Mouse (Mus musculus) forebrain, postnatal 0 days (tissue): Measurements from ENCODE around the gene Rasa4. TPM values are rescaled to one million over a fixed set of nuclear protein-coding genes. Genes with fewer than 3 reads are reported as not detected.
"Not testable (repeated sequence)": the region's sequence is repeated elsewhere in the genome, so short reads cannot be mapped to it uniquely, and the experiment has no call there.

Experiments
- ATAC-seq: fragments of 200-750 bp; cut with Nextera tagmentation; 2 replicates; pipeline ENCODE4 v1.8.0; 2017; ENCODE audit warnings: mild to moderate bottlenecking, moderate library complexity
- DNase-seq: peaks from one replicate; pipeline ENCODE4 v3.0.0-alpha.2; 2015
- H3K27ac ChIP-seq: fragments of 300-500 bp; sonication (generic); 2 replicates; pipeline ENCODE4 v1.5.1; 2014; ENCODE audit warnings: low read depth, mild to moderate bottlenecking, antibody characterized with exemption, low read length, moderate library complexity, mixed read lengths
- H3K27me3 ChIP-seq: fragments of 300-500 bp; sonication (generic); 2 replicates; pipeline ENCODE4 v1.6.1; 2014; ENCODE audit warnings: mild to moderate bottlenecking, low read length, mixed read lengths; ENCODE audit not compliant: insufficient read depth
- H3K36me3 ChIP-seq: fragments of 300-500 bp; sonication (generic); 2 replicates; pipeline ENCODE4 v1.6.1; 2014; ENCODE audit warnings: mild to moderate bottlenecking, moderate library complexity; ENCODE audit not compliant: insufficient read depth
- H3K4me1 ChIP-seq: fragments of 300-500 bp; sonication (generic); 2 replicates; pipeline ENCODE4 v1.6.1; 2014; ENCODE audit warnings: antibody characterized with exemption; ENCODE audit not compliant: insufficient read depth
- H3K4me2 ChIP-seq: fragments of 300-500 bp; sonication (generic); 2 replicates; pipeline ENCODE4 v1.6.1; 2014; ENCODE audit warnings: low read depth, mild to moderate bottlenecking, moderate library complexity
- H3K4me3 ChIP-seq: fragments of 300-500 bp; sonication (generic); 2 replicates; pipeline ENCODE4 v1.5.1; 2014; ENCODE audit warnings: low read depth, low read length, mixed read lengths
- H3K9ac ChIP-seq: fragments of 300-500 bp; sonication (generic); 2 replicates; pipeline ENCODE4 v1.6.1; 2014; ENCODE audit warnings: mild to moderate bottlenecking
- H3K9me3 ChIP-seq: fragments of 300-500 bp; sonication (generic); 2 replicates; pipeline ENCODE4 v1.6.1; 2016; ENCODE audit warnings: low read length
- CTCF ChIP-seq: sonication (generic); IDR thresholded peaks from 2 replicates; pipeline ENCODE4 v1.5.1; 2016; ENCODE audit warnings: antibody characterized with exemption, control low read depth, low read depth
- WGBS: fragments of 180-500 bp; shearing (Covaris S2); extraction: QIAGEN DNeasy Blood & Tissue Kit; methylation state at CpG from one replicate; pipeline ENCODE4 v1.1.7; 2014; 5-methylcytosine and 5-hydroxymethylcytosine counted together
- polyA plus RNA-seq: library from polyadenylated mRNA; unstranded; fragments of >200 nt; fragmentation: Nextera tagmentation; extraction: Ambion mirVana; gene quantifications from 2 replicates; pipeline ENCODE4 v1.2.1, GENCODE M21; 2015
- total RNA-seq: library from RNA; depleted of rRNA; stranded (reverse); fragments of >200 nt; gene quantifications from 2 replicates; pipeline ENCODE4 v1.2.3, GENCODE M21; 2014

Gene Rasa4
- total and polyA plus RNA-seq, 2 experiments from 2014 or later = 9.0 to 11.5 TPM

DNA sequence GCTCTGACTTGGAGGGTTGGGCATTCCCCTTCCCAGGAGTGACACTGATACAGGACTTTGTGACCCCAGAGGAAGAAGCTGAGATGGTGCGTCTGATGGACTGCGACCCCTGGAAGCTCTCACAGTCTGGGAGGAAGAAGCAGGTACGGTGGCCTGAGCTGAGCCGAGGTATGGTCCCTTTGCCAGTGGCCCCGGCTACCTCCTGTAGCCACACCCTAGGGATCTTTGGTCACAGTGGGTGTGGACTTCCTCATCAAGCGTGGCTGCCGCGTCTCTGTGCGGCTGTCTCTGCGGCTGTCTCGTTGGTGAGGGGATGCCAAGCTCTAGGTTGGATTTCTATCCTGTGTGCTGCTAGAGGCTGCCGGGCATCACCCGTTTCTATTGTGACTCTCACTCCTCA lies 55.7 kb downstream of the Rasa4 start:
- Histone ChIP-seq H3K9me3 (no peaks in the 10 kb centered on the region), H3K9ac (no peak overlapping the region), H3K4me3 (no peak overlapping the region), H3K4me1 (peaks cover 14% of the 10 kb centered on the region), H3K27me3 (no peaks in the 10 kb centered on the region), H3K4me2 (no peak overlapping the region), H3K36me3 (peaks cover 34% of the 10 kb centered on the region), H3K27ac (no peak overlapping the region)
- no peak for ATAC-seq
- TF ChIP-seq CTCF = no peak
- no peak for DNase-seq
- whole genome bisulfite sequencing = 95% methylated on average over 13 of the region's 13 CpGs

DNA sequence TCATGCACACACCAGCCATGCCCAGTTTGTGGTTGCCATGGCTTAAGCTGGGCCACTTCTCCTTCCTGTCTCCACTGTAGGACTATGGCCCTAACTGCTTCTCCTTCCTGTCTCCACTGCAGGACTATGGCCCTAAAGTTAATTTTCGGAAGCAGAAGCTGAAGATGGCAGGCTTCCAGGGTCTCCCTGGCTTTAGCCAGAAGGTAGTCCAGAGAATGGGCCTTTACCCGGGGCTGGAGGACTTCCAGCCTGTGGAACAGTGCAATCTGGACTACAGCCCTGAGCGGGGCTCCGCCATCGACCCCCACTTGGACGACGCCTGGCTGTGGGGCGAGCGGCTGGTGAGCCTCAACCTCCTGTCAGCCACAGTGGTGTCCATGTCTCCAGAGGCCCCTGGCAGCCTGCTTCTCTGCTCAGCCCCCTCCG lies 56.4 kb downstream of the Rasa4 start:
- ATAC-seq (no peak), DNase-seq (no peak)
- H3K4me3 ChIP-seq = no peak overlapping the region

DNA sequence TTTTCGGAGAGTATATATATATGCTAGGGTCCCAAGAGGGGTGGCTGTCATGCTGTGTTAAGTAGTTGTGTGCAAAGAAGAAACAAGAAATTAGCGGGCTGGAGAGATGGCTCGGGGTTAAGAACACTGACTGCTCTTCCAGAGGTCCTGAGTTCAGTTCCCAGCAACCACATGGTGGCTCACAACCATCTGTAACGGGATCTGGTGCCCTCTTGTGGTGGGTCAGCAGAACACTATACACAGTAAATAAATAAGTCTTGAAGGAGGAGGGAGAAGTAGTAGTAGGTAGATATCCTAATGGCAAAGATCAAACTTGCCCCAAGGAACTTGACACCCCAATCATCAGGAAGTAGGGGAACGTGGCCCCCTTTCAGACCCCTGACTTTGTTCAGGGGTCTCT lies 59.0 kb downstream of the Rasa4 start:
- no peak for DNase-seq
- Histone ChIP-seq H3K27ac (no peak overlapping the region), H3K27me3 (no peaks in the 10 kb centered on the region), H3K9me3 (no peaks in the 10 kb centered on the region), H3K9ac (no peak overlapping the region), H3K36me3 (peaks cover 34% of the 10 kb centered on the region), H3K4me1 (no peaks in the 10 kb centered on the region), H3K4me2 (no peak overlapping the region), H3K4me3 (no peak overlapping the region)
- TF ChIP-seq CTCF = peak; percentile 36
- no peak for ATAC-seq
- 78% methylated on average over 5 of the region's 5 CpGs for WGBS

More for the DNA sequence above, 56.4 kb downstream of the Rasa4 start:
- Histone ChIP-seq H3K9me3 (no peaks in the 10 kb centered on the region), H3K27me3 (no peaks in the 10 kb centered on the region), H3K4me1 (peaks cover 10% of the 10 kb centered on the region; the same call in 1 of the 2 replicates), H3K27ac (no peak overlapping the region), H3K36me3 (peaks cover 34% of the 10 kb centered on the region), H3K4me2 (no peak overlapping the region), H3K9ac (no peak overlapping the region)
- WGBS = 88% methylated on average over 10 of the region's 10 CpGs
- TF ChIP-seq CTCF = no peak

DNA sequence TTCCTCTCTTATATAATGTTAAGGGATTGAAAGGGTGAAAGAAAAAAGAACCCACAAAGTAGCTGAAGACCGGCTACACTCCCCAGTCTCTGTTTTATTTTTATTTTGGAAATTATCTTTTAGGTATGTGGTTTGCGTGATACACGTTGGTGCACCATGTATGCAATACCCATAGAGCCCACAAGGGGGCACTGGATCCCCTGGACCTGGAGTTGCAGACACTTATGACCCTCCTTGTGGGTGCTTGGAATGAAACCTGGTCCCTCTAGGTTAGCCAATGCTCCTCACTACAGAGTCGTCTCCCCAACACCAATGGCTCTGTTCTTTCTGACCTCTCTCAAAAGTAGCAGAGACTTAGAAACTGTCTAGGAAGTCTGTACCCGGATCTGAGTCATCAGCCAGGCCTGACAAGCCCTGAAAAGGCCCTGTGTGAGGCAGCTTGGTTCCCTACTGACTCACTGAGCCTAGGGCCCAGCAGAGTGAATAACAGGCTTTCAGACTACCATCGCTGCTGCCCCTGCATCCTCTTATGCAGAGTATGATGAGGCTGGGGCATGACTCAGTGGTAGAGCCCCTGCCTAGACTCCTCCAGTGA lies 59.5 kb downstream of the Rasa4 start:
- H3K4me2 ChIP-seq = no peak overlapping the region
- WGBS = 90% methylated on average over 6 of the region's 6 CpGs
- H3K36me3 ChIP-seq = peaks cover 34% of the 10 kb centered on the region
- H3K4me3 ChIP-seq = no peak overlapping the region
- no peaks in the 10 kb centered on the region for H3K9me3 ChIP-seq
- H3K4me1 ChIP-seq = no peaks in the 10 kb centered on the region
- peak; percentile 36; the same call in 1 of the 2 replicates for TF ChIP-seq CTCF
- ATAC-seq = no peak
- no peak overlapping the region for H3K9ac ChIP-seq
- no peak for DNase-seq
- H3K27ac ChIP-seq = no peak overlapping the region
- no peaks in the 10 kb centered on the region for H3K27me3 ChIP-seq

DNA sequence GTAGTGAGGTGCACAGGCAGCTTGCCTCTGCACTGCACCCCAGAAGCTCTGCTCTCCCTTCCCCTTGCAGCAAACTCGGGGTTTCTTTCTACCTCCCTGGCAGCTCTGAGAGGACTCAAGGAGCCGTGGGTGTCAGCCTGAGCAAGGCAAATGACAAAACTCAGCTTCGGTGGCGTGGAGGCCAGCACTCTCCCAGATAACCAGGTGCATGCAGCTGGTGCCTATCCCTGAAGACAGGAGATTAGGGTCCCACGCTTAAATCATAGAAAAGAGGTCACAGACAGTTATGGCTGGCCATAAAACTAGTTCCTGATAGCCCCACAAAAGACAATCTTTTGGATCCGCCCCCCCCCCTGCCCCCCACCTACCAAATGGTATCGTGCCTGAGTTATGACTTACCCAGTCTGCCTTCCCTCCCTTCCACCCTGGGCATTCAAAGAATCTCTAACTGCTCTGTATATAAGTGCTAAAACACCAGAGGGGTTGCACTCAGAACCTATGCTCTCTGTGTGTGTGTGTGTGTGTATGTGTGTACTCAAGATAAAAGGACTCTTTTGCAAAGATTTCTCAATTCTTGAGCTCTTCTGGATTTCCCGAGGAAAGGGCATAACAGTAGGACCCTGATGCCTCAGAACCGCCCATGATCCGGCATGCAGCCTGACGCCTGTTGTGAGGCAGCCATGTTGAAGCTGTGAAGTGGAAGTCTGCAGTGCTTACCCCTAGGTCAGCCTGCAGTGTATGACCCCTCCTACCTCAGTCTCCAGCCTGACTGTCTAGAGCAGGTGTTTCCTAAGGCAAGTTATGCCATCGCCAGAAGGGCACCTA lies 61.1 kb downstream of the Rasa4 start:
- 80% methylated on average over 12 of the region's 12 CpGs for WGBS
- H3K4me3 ChIP-seq = no peak overlapping the region
- DNase-seq = no peak

DNA sequence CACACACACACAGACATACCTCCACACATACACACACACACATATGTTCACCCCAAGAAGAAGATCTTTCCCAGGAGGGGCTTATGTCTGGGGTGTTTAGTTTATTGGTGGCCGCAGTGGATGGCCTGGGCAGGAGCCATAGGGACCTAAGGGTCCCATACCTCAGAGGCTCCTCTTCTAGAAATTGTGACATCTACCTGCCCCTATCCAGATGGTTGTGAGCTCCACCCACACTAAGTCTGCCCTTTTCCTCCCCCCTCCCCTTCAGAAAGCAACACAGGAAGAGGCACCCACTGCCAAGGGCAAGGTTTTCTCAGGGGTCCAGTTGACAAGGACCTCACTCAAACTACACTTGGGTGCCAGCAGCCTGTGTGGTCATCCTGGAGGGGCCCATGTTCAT lies 63.2 kb downstream of the Rasa4 start:
- WGBS = 69% methylated on average over 1 of the region's 1 CpGs
- ATAC-seq (no peak), DNase-seq (no peak)
- H3K9ac ChIP-seq = no peak overlapping the region
- no peak overlapping the region for H3K4me2 ChIP-seq
- H3K27ac ChIP-seq = no peak overlapping the region
- peaks cover 5% of the 10 kb centered on the region for H3K36me3 ChIP-seq
- H3K9me3 ChIP-seq = no peaks in the 10 kb centered on the region
- no peaks in the 10 kb centered on the region for H3K27me3 ChIP-seq
- TF ChIP-seq CTCF = no peak
- no peak overlapping the region for H3K4me3 ChIP-seq
- H3K4me1 ChIP-seq = no peaks in the 10 kb centered on the region

More for the DNA sequence above, 61.1 kb downstream of the Rasa4 start:
- H3K9me3 ChIP-seq = no peaks in the 10 kb centered on the region
- no peaks in the 10 kb centered on the region for H3K27me3 ChIP-seq
- peaks cover 24% of the 10 kb centered on the region for H3K36me3 ChIP-seq
- no peak overlapping the region for H3K27ac ChIP-seq
- no peak overlapping the region for H3K4me2 ChIP-seq
- ATAC-seq = no peak
- no peak for TF ChIP-seq CTCF
- no peaks in the 10 kb centered on the region for H3K4me1 ChIP-seq
- H3K9ac ChIP-seq = no peak overlapping the region

DNA sequence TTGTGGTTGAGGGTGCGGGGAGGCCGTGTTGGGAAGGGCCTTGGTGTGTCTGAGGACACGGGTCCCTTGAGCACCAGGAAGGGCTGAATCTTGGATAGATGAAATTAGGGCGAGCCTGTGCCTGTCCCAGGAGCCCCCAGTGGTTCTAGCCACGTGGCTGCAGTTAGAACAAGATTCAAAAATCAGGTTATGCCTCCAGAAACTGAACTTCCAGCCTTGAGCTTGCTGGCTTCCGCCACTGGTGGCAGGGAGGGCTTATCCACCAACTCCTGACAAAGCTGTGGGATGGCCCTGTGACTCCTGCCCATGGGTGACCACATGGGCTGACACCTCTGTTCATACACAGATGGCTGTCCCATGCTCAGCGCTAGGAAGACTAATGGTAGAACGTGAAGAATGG lies 64.0 kb downstream of the Rasa4 start:
- TF ChIP-seq CTCF = no peak
- Histone ChIP-seq H3K4me3 (no peak overlapping the region), H3K36me3 (no peaks in the 10 kb centered on the region), H3K9me3 (no peaks in the 10 kb centered on the region), H3K4me2 (no peak overlapping the region), H3K27me3 (no peaks in the 10 kb centered on the region), H3K27ac (no peak overlapping the region), H3K4me1 (no peaks in the 10 kb centered on the region), H3K9ac (no peak overlapping the region)
- no peak for DNase-seq
- WGBS = 70% methylated on average over 8 of the region's 8 CpGs
- no peak for ATAC-seq

DNA sequence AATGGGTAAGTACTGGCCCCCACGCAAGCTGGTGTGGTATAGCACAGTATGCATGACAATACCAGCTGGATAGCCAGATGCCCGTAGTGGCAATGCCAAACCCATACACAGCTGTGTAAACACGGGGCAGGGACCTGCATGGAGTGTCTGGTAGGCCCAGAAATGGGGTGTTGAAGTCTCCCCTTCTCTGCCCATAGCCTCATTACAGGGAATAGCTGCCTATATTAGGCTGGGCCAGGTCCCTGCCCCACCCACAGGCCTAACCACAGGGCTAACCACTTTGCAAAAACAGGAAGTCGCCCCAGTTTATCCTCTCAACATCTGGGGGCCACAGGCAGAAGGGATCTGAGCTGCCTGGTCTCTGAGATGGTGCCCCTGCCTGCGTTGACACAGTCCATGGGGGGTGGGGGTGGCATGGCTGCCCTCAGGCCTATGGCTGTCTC lies 65.4 kb downstream of the Rasa4 start:
- H3K4me2 ChIP-seq, H3K4me1 ChIP-seq, H3K9me3 ChIP-seq, H3K27ac ChIP-seq, H3K27me3 ChIP-seq, ATAC-seq, H3K4me3 ChIP-seq, H3K9ac ChIP-seq, H3K36me3 ChIP-seq, DNase-seq: not testable (repeated sequence)
- 76% methylated on average over 5 of the region's 5 CpGs for WGBS
